Mouse (Mus musculus) thymus, adult 2 months (tissue): ENCODE data around the gene A930033H14Rik. TPM values are rescaled to one million over a fixed set of nuclear protein-coding genes. Genes with fewer than 3 reads are reported as not detected.

Experiments
- DNase-seq: peaks from one replicate; pipeline ENCODE4 v3.0.0; 2021
- H3K27ac ChIP-seq: fragments of 200-500 bp; 2 replicates; pipeline ENCODE4 v1.5.1; 2012; ENCODE audit warnings: low read length, control low read depth; ENCODE audit not compliant: control insufficient read depth, insufficient read depth
- H3K27me3 ChIP-seq: fragments of 200-500 bp; 2 replicates; pipeline ENCODE4 v1.6.1; 2012; ENCODE audit warnings: mild to moderate bottlenecking, low read length, moderate library complexity, mixed read lengths; ENCODE audit not compliant: control insufficient read depth, insufficient read depth
- H3K36me3 ChIP-seq: fragments of 200-500 bp; 2 replicates; pipeline ENCODE4 v1.6.1; 2012; ENCODE audit warnings: mild to moderate bottlenecking, low read length, moderate library complexity; ENCODE audit not compliant: control insufficient read depth, insufficient read depth
- H3K4me1 ChIP-seq: fragments of 200-500 bp; replicated peaks from 2 replicates; pipeline ENCODE4 v1.6.1; 2012; ENCODE audit warnings: low read length; ENCODE audit not compliant: control insufficient read depth, insufficient read depth
- H3K4me3 ChIP-seq: fragments of 200-500 bp; 2 replicates; pipeline ENCODE4 v1.5.1; 2012; ENCODE audit warnings: mild to moderate bottlenecking, low read length, control low read depth, moderate library complexity; ENCODE audit not compliant: control insufficient read depth, insufficient read depth
- CTCF ChIP-seq: fragments of 200-500 bp; IDR thresholded peaks from 2 replicates; pipeline ENCODE4 v1.5.1; 2012; ENCODE audit warnings: mild to moderate bottlenecking, control low read depth, low read length, moderate library complexity, borderline replicate concordance; ENCODE audit not compliant: control insufficient read depth, poor library complexity, insufficient read depth; ENCODE audit errors: extremely low read depth
- POLR2A ChIP-seq: fragments of 200-500 bp; IDR thresholded peaks from 2 replicates; pipeline ENCODE4 v1.6.1; 2012; ENCODE audit warnings: mild to moderate bottlenecking, low read length, control low read depth, moderate library complexity; ENCODE audit not compliant: control insufficient read depth, poor library complexity, insufficient read depth; ENCODE audit errors: extremely low read depth
- WGBS: fragments of 180-500 bp; shearing (Covaris S2); methylation state at CpG from one replicate; pipeline ENCODE4 v1.1.7; 2018; 5-methylcytosine and 5-hydroxymethylcytosine counted together
- polyA plus RNA-seq: library from polyadenylated mRNA; depleted of rRNA; stranded (reverse); fragments of >200 nt; gene quantifications from 2 replicates; pipeline ENCODE4 v1.2.3, GENCODE M21; 2012

A930033H14Rik gene
- polyA plus RNA-seq, 1 experiment = 0.34 TPM

GRCm38 (mm10) chr10:69237185-69237584, 24.3 kb upstream of the A930033H14Rik start:
- H3K4me3 ChIP-seq = no peak overlapping the region
- no peaks in the 10 kb centered on the region for H3K27me3 ChIP-seq
- no peak for DNase-seq
- H3K36me3 ChIP-seq = no peaks in the 10 kb centered on the region
- H3K4me1 ChIP-seq = no peaks in the 10 kb centered on the region
- H3K27ac ChIP-seq = no peak overlapping the region
- WGBS = 89% methylated on average over 3 of the region's 3 CpGs
- TF ChIP-seq CTCF = no peak
- TF ChIP-seq POLR2A = no peak

- 94% methylated on average over 8 of the region's 8 CpGs for WGBS
- H3K4me3 ChIP-seq = no peak overlapping the region
- no peak for DNase-seq
- H3K27ac ChIP-seq = no peak overlapping the region
- H3K4me1 ChIP-seq = no peaks in the 10 kb centered on the region
- H3K27me3 ChIP-seq = no peaks in the 10 kb centered on the region
- no peaks in the 10 kb centered on the region for H3K36me3 ChIP-seq
- TF ChIP-seq CTCF = no peak
- no peak for TF ChIP-seq POLR2A
Measured at GRCm38 (mm10) chr10:69225951-69226350, 13.1 kb upstream of the A930033H14Rik start.

GRCm38 (mm10) chr10:69225471-69225870, 12.6 kb upstream of the A930033H14Rik start:
- DNase-seq = no peak
- WGBS = 97% methylated on average over 5 of the region's 5 CpGs
- Histone ChIP-seq H3K27me3 (no peaks in the 10 kb centered on the region), H3K27ac (no peak overlapping the region), H3K4me1 (no peaks in the 10 kb centered on the region), H3K36me3 (no peaks in the 10 kb centered on the region), H3K4me3 (no peak overlapping the region)
- TF ChIP-seq CTCF = no peak
- no peak for TF ChIP-seq POLR2A

- no peaks in the 10 kb centered on the region for H3K4me1 ChIP-seq
- 95% methylated on average over 7 of the region's 7 CpGs for whole genome bisulfite sequencing
- no peak for DNase-seq
- no peak overlapping the region for H3K27ac ChIP-seq
- TF ChIP-seq POLR2A (no peak), CTCF (no peak)
- no peaks in the 10 kb centered on the region for H3K27me3 ChIP-seq
- no peaks in the 10 kb centered on the region for H3K36me3 ChIP-seq
- H3K4me3 ChIP-seq = no peak overlapping the region
Measured at GRCm38 (mm10) chr10:69224276-69224675, 11.4 kb upstream of the A930033H14Rik start.

GRCm38 (mm10) chr10:69223232-69223631, 10.3 kb upstream of the A930033H14Rik start:
- no peaks in the 10 kb centered on the region for H3K4me1 ChIP-seq
- no peaks in the 10 kb centered on the region for H3K27me3 ChIP-seq
- H3K36me3 ChIP-seq = no peaks in the 10 kb centered on the region
- WGBS = 96% methylated on average over 4 of the region's 4 CpGs
- no peak for DNase-seq
- H3K27ac ChIP-seq = no peak overlapping the region
- TF ChIP-seq CTCF = no peak
- TF ChIP-seq POLR2A = no peak
- H3K4me3 ChIP-seq = no peak overlapping the region

GRCm38 (mm10) chr10:69221955-69222354, 9.1 kb upstream of the A930033H14Rik start:
- 41% methylated on average over 3 of the region's 3 CpGs for WGBS
- H3K27me3 ChIP-seq = no peaks in the 10 kb centered on the region
- no peak for TF ChIP-seq POLR2A
- no peak for TF ChIP-seq CTCF
- H3K4me1 ChIP-seq = no peaks in the 10 kb centered on the region
- H3K27ac ChIP-seq = no peak overlapping the region
- DNase-seq = no peak
- no peaks in the 10 kb centered on the region for H3K36me3 ChIP-seq
- H3K4me3 ChIP-seq = no peak overlapping the region

- H3K36me3 ChIP-seq = no peaks in the 10 kb centered on the region
- H3K4me1 ChIP-seq = no peaks in the 10 kb centered on the region
- TF ChIP-seq CTCF = no peak
- 96% methylated on average over 9 of the region's 9 CpGs for WGBS
- no peak overlapping the region for H3K4me3 ChIP-seq
- H3K27ac ChIP-seq = no peak overlapping the region
- DNase-seq = no peak
- H3K27me3 ChIP-seq = no peaks in the 10 kb centered on the region
Measured at GRCm38 (mm10) chr10:69221148-69221547, 8.2 kb upstream of the A930033H14Rik start.

- 80% methylated on average over 6 of the region's 6 CpGs for WGBS
- no peak overlapping the region for H3K27ac ChIP-seq
- H3K36me3 ChIP-seq = no peaks in the 10 kb centered on the region
- DNase-seq = no peak
- H3K27me3 ChIP-seq = no peaks in the 10 kb centered on the region
- no peaks in the 10 kb centered on the region for H3K4me1 ChIP-seq
- no peak for TF ChIP-seq POLR2A
- no peak for TF ChIP-seq CTCF
- H3K4me3 ChIP-seq = no peak overlapping the region
Measured at GRCm38 (mm10) chr10:69220296-69220695, 7.4 kb upstream of the A930033H14Rik start.
